Mouse (Mus musculus): ENCODE measurements around the gene Itgb1bp1. TPM values are rescaled to one million over a fixed set of nuclear protein-coding genes. Genes with fewer than 3 reads are reported as not detected.

The Itgb1bp1 gene
- polyA plus RNA-seq (2017; shearing (Covaris generic)): 110 TPM

DNA sequence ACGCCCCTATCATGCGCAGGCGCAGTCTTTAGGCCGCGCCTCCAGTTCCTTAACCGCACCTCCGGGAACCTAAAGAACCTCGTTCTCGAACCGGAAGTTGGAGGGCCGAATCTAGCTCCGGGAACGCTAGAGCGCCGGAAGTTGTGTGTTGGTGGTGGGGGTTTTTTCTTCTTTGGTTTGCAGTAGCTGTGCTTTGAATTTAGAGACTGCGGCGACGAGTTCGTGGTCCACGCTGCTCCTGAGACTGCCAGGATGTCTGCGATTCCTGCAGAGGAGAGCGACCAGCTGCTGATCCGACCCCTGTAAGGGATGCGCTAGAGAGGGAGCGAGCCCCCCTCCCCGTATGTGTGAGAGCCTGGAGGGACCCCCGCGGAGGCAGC lies at the start of gene Itgb1bp1:
Gene Itgb1bp1 (minus strand): TSS at position 42 of the 380 bp plus-strand sequence.

GRCm38 (mm10) chr12:21315923-21316868 lies 30.1 kb upstream of the Itgb1bp1 start, which contains the start of gene Iah1:
TSS of gene Iah1 (plus strand) at chr12:21316389.

DNA sequence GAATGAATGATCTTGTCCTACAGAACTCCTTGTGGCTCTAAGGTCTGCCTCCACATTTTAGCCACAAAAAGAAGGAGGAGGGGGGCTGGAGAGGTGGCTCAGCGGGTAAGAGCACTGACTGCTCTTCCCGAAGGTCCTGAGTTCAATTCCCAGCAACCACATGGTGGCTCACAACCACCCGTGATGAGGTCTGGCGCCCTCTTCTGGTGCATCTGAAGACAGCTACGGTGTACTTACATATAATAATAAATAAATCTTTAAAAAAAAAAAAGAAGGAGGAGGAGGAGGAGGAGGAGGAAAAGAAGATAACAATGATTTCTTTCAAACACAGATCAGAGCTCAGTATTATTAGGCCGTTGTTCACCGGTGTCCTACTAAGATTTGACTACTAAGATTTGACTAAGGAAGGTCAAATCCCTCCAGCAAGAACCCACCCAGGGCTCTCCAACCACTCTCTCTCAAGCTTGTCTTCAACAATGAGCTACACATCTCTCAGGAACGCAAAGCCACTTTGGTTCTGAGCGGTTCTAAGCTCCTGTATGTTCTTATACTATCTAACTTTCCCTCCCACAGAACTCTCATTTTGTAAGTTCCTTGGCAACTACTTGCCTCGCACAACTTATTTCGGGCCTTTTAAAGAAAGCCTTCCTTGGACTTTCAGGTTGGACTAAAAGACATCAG lies 1.2 kb downstream of the Itgb1bp1 start, which contains the start of gene Cpsf3:
Gene Cpsf3 (plus strand): TSS at position 631 of the 681 bp plus-strand sequence.

Other genes with a start within 250 kb of the Itgb1bp1 start
- gene Cpsf3, start 893 bp downstream of the Itgb1bp1 start, polyA plus RNA-seq (2017; shearing (Covaris generic)): 151 TPM
- gene Iah1, start 30.1 kb upstream of the Itgb1bp1 start, polyA plus RNA-seq (2017; shearing (Covaris generic)): 50.2 TPM
- 83.8 TPM for gene Adam17, start 87.3 kb upstream of the Itgb1bp1 start, polyA plus RNA-seq (2017; shearing (Covaris generic))
- gene Ywhaq, start 131.4 kb upstream of the Itgb1bp1 start, polyA plus RNA-seq (2017; shearing (Covaris generic)): 331 TPM

All from inflammation-experienced regulatory T-cells, adult 16 weeks (primary cell).